Mouse (Mus musculus): ENCODE results near the gene Kif6.

DNA sequence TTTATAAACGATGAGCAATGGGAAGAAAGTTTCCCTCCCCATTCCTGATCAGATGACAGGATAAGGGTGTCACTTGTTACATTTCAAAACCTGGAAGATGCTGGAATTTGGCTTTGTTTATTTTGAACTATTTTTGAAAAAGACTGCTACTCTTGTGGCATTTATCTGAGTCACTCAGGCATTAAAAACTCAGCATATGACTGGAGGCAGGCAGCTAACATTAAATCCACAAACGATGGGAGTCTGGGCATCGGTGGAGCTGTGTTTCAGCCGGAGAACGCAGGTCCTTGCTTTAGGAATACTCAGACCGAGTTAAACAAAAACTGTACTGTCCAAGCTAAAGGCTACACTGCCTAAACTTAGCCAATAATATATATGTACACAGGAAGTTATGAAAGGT is 46.7 kb downstream of the Kif6 start:
- TF ChIP-seq CTCF (IDR thresholded peaks at IDR 0.05; ENCODE audit: extremely low read depth, insufficient read depth, insufficient read length, insufficient replicate concordance) (no peak), POLR2A (IDR thresholded peaks at IDR 0.05; ENCODE audit: low read depth, low read length) (no peak)

All from spleen, adult 2 months (tissue).